Comparison of ENCODE assay signal across 8 mouse cellular contexts in genomic region chr15:103272419-103273279, GRCm38 (mm10). TPM values are rescaled to one million over a fixed set of nuclear protein-coding genes. Genes with fewer than 3 reads are reported as not detected.
DNase-seq lines count a peak whose midpoint lies in the region; ATAC-seq and TF ChIP-seq lines count a peak whose summit lies in the region.

Gene Copz1, plus strand, starts transcription at chr15:103272714.

- peak within 1 kb of the TSS; percentile 98 for H3K9ac ChIP-seq in heart, embryonic 12.5 days
- peak within 1 kb of the TSS; percentile 96 for H3K9ac ChIP-seq in kidney, postnatal 0 days (ENCODE audit: low read depth, low read length)
- H3K9ac ChIP-seq in liver, embryonic 11.5 days (ENCODE audit: low read depth, low read length): peak within 1 kb of the TSS; percentile 81
- peak within 1 kb of the TSS; percentile 81 for H3K9ac ChIP-seq in stomach, embryonic 14.5 days (replicated peaks; ENCODE audit: low read depth, low read length)

- H3K9me3 ChIP-seq in heart, embryonic 12.5 days (replicated peaks): no peaks in the 10 kb centered on the region
- H3K9me3 ChIP-seq in kidney, postnatal 0 days (replicated peaks; ENCODE audit: low read length): no peaks in the 10 kb centered on the region
- no peaks in the 10 kb centered on the region for H3K9me3 ChIP-seq in liver, embryonic 11.5 days (ENCODE audit: control insufficient read depth, low read length)
- H3K9me3 ChIP-seq in stomach, embryonic 14.5 days (ENCODE audit: control insufficient read depth, low read depth, low read length): no peaks in the 10 kb centered on the region

- TF ChIP-seq CTCF in kidney, postnatal 0 days (IDR thresholded peaks at IDR 0.05; ENCODE audit: low read depth): peak; percentile 46; the same call in 1 of the 2 replicates

- peak; percentile 99 for DNase-seq in CD4-positive helper T cell, adult 2 months (ENCODE audit: low read depth, low spot score)
- peak; percentile 99 for DNase-seq in brain, embryonic 18.5 days (ENCODE audit: low read depth, low spot score)
- DNase-seq in kidney, postnatal 0 days (ENCODE audit: low spot score): peak; percentile 100
- peak; percentile 84 for DNase-seq in liver, embryonic 11.5 days (ENCODE audit: low spot score)
- DNase-seq in naive thymus-derived CD4-positive, alpha-beta T cell, adult 2 months (ENCODE audit: low read depth): peak; percentile 98

- H3K36me3 ChIP-seq in heart, embryonic 12.5 days: no peaks in the 10 kb centered on the region
- H3K36me3 ChIP-seq in kidney, postnatal 0 days (ENCODE audit: insufficient read depth, low read length): no peaks in the 10 kb centered on the region
- H3K36me3 ChIP-seq in liver, embryonic 11.5 days (ENCODE audit: control insufficient read depth, insufficient read depth, low read length): no peaks in the 10 kb centered on the region
- H3K36me3 ChIP-seq in stomach, embryonic 14.5 days (ENCODE audit: control insufficient read depth, insufficient read depth, low read length): no peaks in the 10 kb centered on the region; the same call in 1 of the 2 replicates

- H3K4me2 ChIP-seq in heart, embryonic 12.5 days: peak within 1 kb of the TSS; percentile 74
- peak within 1 kb of the TSS; percentile 73 for H3K4me2 ChIP-seq in kidney, postnatal 0 days (ENCODE audit: low read length)
- H3K4me2 ChIP-seq in liver, embryonic 11.5 days: peak within 1 kb of the TSS; percentile 82
- peak within 1 kb of the TSS; percentile 64 for H3K4me2 ChIP-seq in stomach, embryonic 14.5 days (replicated peaks; ENCODE audit: low read depth, low read length)

- peaks cover 9% of the 10 kb centered on the region for H3K4me1 ChIP-seq in heart, embryonic 12.5 days (replicated peaks)
- peaks cover 8% of the 10 kb centered on the region; the same call in 1 of the 2 replicates for H3K4me1 ChIP-seq in kidney, postnatal 0 days (replicated peaks; ENCODE audit: insufficient read depth, low read length)
- peaks cover 21% of the 10 kb centered on the region for H3K4me1 ChIP-seq in liver, embryonic 11.5 days (replicated peaks; ENCODE audit: control insufficient read depth, insufficient read depth, low read length)
- H3K4me1 ChIP-seq in stomach, embryonic 14.5 days (ENCODE audit: control insufficient read depth, insufficient read depth, low read length): peaks cover 7% of the 10 kb centered on the region; the same call in 1 of the 2 replicates

- H3K27ac ChIP-seq in heart, embryonic 12.5 days (ENCODE audit: poor library complexity, severe bottlenecking): peak within 1 kb of the TSS; percentile 68
- peak within 1 kb of the TSS; percentile 61; the same call in 1 of the 2 replicates for H3K27ac ChIP-seq in kidney, postnatal 0 days
- H3K27ac ChIP-seq in liver, embryonic 11.5 days (ENCODE audit: low read depth, low read length): peak within 1 kb of the TSS; percentile 28; the same call in 1 of the 2 replicates
- H3K27ac ChIP-seq in stomach, embryonic 14.5 days (ENCODE audit: low read length): 0 out of 2 replicates have a peak within 1 kb of the TSS, but pooled peaks have one; percentile 23

- no peaks in the 10 kb centered on the region for H3K27me3 ChIP-seq in heart, embryonic 12.5 days (replicated peaks)
- H3K27me3 ChIP-seq in kidney, postnatal 0 days (ENCODE audit: insufficient read depth, low read length): no peaks in the 10 kb centered on the region
- no peaks in the 10 kb centered on the region for H3K27me3 ChIP-seq in liver, embryonic 11.5 days (replicated peaks; ENCODE audit: control insufficient read depth, insufficient read depth, low read length)
- H3K27me3 ChIP-seq in stomach, embryonic 14.5 days (ENCODE audit: control insufficient read depth, insufficient read depth, low read length): no peaks in the 10 kb centered on the region

- WGBS in heart, embryonic 12.5 days: under 1% methylated on average over 38 of the region's 38 CpGs
- under 1% methylated on average over 38 of the region's 38 CpGs for WGBS in kidney, postnatal 0 days
- WGBS in liver, embryonic 11.5 days: under 1% methylated on average over 38 of the region's 38 CpGs
- under 1% methylated on average over 38 of the region's 38 CpGs for WGBS in stomach, embryonic 14.5 days

- ATAC-seq in erythroid progenitor cell, adult 5-6 weeks (replicated peaks; ENCODE audit: low FRiP score, poor library complexity, severe bottlenecking): peak; percentile 98
- peak; percentile 99 for ATAC-seq in heart, embryonic 12.5 days (ENCODE audit: insufficient number of reproducible peaks, low FRiP score)
- peak; percentile 99 for ATAC-seq in kidney, postnatal 0 days (replicated peaks; ENCODE audit: low FRiP score, low read depth)
- peak; percentile 98 for ATAC-seq in liver, embryonic 11.5 days (replicated peaks; ENCODE audit: low FRiP score)
- peak; percentile 99 for ATAC-seq in stomach, embryonic 14.5 days (ENCODE audit: insufficient number of reproducible peaks, insufficient read depth, low FRiP score, low read depth)

- peak within 1 kb of the TSS; percentile 98 for H3K4me3 ChIP-seq in heart, embryonic 12.5 days
- peak within 1 kb of the TSS; percentile 95 for H3K4me3 ChIP-seq in kidney, postnatal 0 days (replicated peaks; ENCODE audit: low read depth, low read length)
- H3K4me3 ChIP-seq in liver, embryonic 11.5 days (ENCODE audit: low read depth, low read length): peak within 1 kb of the TSS; percentile 79
- peak within 1 kb of the TSS; percentile 77 for H3K4me3 ChIP-seq in stomach, embryonic 14.5 days (ENCODE audit: low read depth, low read length)

RNA-seq across cellular contexts. Expression of gene Copz1, which starts in this region (rescaled TPM):
- total RNA-seq in erythroid progenitor cell, adult 5-6 weeks (2015; ENCODE audit: low replicate concordance): 158 and 167 TPM in 2 replicates
- 37.6 and 42.4 TPM in 2 replicates for total RNA-seq in erythroid progenitor cell, adult 5-6 weeks (2017; ENCODE audit: low replicate concordance)
- 166 TPM in 2 replicates for polyA plus RNA-seq in heart, embryonic 12.5 days (2016; fragmentation: Nextera tagmentation; extraction: Ambion mirVana)
- 237 and 263 TPM in 2 replicates for polyA plus RNA-seq in kidney, postnatal 0 days (2015; fragmentation: Nextera tagmentation; extraction: Ambion mirVana)
- 298 and 328 TPM in 2 replicates for polyA plus RNA-seq in liver, embryonic 11.5 days (2014; fragmentation: Nextera tagmentation; extraction: Ambion mirVana)
- polyA plus RNA-seq in stomach, embryonic 14.5 days (2014; fragmentation: Nextera tagmentation; extraction: Ambion mirVana): 281 and 289 TPM in 2 replicates

Comparison
In these comparisons a context has a peak if more than half of its experiments do, and no peak if none do; other contexts are left out.
1. Peak in every context shown above with its lines: DNase-seq, ATAC-seq, H3K4me3 ChIP-seq and H3K27ac ChIP-seq.